Mouse (Mus musculus) thymus, postnatal 10 days (tissue): Measurements from ENCODE around the gene B4galnt1.
"Not testable (repeated sequence)": the region's sequence is repeated elsewhere in the genome, so short reads cannot be mapped to it uniquely, and the experiment has no call there.

Source experiments
- DNase-seq, 2 experiments: peaks; one replicate each; pipeline ENCODE4 v3.0.0; 2021; ENCODE audit warnings: low spot score in 2 of 2

The B4galnt1 gene

DNA sequence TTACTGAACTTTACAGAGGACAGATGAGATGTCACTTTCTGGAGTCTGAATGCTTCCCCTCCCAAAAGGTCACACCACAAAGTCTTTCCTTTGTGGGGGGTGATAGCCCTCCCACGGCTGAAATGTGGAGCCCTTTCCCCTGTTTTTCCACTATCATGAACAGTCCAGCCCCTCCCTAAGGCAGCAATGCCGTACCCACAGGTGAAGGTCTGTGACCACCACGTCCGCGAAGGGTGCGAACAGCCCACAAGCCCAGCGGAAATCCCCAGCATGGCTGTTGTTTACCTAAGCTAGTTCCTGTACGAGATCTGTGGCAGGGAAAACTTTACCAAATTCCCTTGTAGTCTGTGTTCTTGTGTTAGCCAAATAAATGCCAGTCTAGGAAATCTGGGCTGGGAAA, 23.5 kb upstream of the B4galnt1 start:
- DNase-seq, result peak; percentile 31 to 34

GRCm38 (mm10) chr10:127143228-127143627, 21.8 kb upstream of the B4galnt1 start:
- DNase-seq, result no peak

DNA sequence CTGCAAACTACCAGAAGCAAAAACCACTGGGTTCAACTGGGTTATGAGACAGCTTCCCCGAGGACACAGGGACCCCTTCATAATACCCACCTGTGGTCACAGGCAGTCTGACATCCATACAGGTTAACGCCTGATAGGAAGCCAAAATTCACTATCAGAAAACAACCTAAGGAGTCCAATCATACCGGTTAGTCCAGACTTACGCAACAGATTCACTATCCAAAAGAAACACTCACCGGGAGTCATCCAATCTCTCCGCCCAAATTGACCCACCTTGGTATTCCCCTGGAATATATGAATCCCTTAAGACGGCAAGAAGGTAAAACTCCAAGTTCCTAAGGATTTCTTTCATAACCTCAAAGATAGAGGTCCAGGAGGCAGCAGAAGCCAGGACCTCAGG, 20.5 kb upstream of the B4galnt1 start:
- no peak for DNase-seq

DNA sequence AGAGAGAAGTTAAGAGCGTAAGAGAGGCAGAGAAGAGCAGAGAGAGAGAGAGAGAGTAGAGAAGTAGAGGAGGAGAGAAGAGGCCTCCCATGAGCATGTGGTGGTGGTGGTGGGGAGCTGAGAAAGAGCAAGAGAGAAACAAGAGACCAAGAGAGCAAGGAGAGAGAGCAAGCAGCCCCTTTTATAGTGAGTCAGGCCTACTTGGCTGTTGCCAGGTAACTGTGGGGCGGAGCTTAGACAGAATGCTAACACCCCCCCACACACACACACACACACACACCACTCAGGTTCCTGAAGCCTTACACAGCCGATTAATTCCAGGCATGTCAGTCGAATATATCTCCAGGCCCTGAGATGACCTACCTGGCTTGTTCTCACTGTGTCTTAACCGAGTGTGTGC, 19.7 kb upstream of the B4galnt1 start:
- DNase-seq, result no peak

- no peak for DNase-seq
These were observed 17.9 kb upstream of the B4galnt1 start for GRCm38 (mm10) chr10:127147135-127147534.

DNA sequence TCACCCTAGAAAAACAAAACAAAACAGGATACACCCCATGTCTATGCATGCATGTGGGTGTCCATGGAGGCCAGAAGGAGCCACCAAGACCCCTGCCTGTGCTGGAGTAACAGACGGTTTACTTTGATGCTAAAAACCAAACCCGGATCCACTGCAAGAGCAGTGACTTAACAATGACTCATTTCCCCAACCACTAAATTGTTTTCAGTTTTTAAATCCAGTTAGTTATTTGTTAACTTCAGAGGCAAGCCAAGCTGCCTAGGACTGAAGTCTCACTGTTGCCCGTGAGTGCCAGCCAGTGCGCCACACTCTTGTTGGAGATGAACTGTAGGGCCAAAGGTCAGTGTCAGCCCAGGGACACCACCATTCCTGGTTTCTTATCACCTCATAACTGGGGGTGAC, 14.6 kb upstream of the B4galnt1 start:
- no peak for DNase-seq

DNA sequence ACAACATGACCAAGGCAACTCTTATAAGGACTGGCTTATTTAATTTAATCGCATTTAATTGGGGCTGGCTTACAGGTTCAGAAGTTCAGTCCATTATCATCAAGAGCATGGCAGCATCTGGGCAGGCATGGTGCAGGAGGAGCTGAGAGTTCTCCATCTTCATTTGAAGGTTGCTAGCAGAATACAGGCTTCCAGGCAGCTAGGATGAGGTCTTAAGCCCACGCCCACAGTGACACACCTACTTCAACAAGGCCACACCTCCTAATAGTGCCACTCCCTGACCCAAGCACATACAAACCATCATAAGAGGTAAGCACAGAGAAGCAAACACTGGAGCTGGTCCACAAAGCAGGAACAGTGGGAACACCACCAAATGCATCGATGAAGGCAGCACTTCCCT, 13.8 kb upstream of the B4galnt1 start:
- DNase-seq, result not testable (repeated sequence)

DNA sequence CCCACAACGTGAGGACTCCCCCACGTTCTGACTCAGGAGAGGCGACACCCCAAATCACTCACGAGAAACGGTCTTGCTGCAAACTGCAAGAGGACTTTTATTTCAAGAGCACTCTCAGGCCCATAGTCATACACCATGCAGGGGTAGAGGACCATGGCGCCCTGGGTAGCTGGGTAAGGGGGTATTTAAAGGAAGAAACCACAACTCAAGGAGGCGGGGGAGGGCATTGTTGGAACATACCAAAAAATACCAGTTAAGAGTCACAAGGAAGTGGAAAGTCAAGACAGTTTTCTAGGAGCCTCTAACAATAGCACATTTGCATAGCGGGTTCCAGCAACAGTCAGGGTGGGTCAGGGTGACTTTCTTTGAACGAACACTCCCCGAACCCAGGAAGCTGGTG, 12.5 kb upstream of the B4galnt1 start:
- not testable (repeated sequence) for DNase-seq

- no peak for DNase-seq
These were observed 11.7 kb upstream of the B4galnt1 start for GRCm38 (mm10) chr10:127153323-127153722.

GRCm38 (mm10) chr10:127154241-127154640, 10.8 kb upstream of the B4galnt1 start:
- no peak for DNase-seq

DNA sequence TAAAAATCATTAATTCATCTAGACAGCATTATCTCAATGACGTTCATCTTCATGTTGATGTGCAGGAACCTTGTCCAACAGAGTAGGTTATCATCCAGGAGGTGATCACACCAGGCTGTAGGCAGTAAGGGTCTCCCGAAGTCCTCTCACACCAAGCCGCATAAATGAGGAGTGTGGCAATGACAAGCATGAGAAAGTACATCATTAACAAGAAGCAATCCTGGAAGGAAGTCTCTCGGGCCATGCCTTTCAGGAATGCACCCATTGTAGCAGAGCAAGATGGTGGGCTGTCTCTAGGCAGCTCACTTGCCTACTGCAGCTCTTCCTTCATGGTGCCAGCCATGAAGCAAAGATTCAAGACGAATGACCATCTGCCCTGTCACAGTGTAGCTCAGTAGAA, 10.4 kb upstream of the B4galnt1 start:
- DNase-seq, result no peak

DNA sequence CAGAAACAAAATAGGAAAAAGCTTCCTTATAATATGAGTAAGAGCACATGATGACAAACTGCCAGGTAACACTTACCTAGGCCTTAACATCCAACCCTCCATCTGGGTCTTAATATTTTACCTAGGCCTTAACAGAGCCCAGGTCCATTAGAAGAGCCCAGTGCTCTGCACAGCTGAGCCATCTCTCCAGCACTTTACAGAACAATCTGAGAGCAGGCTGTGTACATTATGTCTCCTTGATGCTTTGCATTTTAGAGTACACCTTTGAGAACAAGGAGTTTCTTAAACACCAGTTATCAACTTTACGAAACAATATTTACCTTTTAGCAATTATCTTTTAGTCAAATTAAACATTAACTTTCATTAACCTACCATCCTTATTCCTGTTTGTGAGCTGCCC, 8.9 kb upstream of the B4galnt1 start:
- DNase-seq, result no peak

GRCm38 (mm10) chr10:127156511-127156910, 8.5 kb upstream of the B4galnt1 start:
- DNase-seq, result no peak

DNA sequence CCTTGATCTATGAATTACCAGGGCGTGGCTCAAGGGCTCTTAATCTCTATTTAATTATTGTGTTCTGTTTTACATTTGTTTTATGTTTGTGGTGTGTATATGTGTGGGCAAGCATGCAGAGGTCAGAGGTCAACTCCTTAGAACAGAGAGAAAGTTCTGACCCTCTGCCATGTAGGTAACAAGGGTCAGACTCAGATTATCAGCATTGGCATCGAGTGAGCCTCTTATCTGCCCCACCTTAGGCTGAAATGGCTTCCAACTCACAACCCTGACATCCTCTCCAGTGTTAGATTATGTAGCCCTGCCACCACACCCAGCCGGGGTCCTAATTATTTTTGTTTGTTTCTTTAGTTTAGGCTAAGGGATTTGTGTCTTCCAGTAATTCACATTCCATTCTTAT, 6.6 kb upstream of the B4galnt1 start:
- no peak for DNase-seq

- DNase-seq, result no peak
These were observed 4.9 kb upstream of the B4galnt1 start for GRCm38 (mm10) chr10:127160081-127160480.

DNA sequence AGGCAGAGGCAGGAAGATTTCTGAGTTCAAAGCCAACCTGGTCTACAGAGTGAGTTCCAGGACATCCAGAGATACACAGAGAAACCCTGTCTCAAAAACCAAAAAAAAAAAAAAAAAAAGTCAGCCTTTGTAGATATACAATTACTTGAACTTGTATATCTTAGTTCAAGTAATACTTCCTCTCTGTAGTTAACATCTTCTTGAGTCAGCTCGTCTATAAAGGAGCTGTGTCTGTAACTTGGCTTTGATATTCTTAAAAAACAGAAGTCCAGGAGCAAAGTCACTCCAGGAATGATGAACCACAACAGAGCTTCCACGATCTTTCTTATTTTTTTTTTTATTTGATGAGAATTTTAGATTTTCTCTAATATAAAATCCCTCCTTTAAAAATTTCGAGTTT, 4.3 kb upstream of the B4galnt1 start:
- DNase-seq, result no peak

GRCm38 (mm10) chr10:127162771-127163261, 2.2 kb upstream of the B4galnt1 start:
- peak; percentile 57 to 63 for DNase-seq

DNA sequence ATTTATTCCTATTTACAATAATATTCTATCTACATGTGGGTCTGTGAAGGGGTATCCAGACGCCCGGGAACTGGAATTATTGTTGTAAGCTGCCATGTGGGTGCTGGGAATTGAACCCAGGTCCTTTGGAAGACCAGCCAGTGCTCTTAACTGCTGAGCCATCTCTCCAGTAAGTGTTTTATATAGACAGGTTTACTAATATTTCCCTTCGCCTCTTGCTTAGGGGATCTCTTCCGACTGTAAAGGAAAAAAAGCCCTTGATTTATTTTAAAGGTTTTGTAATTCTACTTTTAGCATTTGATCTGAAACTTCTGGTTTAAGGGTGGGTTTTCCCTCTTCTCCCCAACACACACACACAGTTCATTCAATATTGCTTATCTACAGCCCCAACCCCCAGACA, 835 bp upstream of the B4galnt1 start:
- DNase-seq, result no peak

GRCm38 (mm10) chr10:127165354-127165653, 279 bp downstream of the B4galnt1 start:
- peak in 1 of 2 experiments; percentile 67 for DNase-seq

GRCm38 (mm10) chr10:127165654-127166403, 804 bp downstream of the B4galnt1 start:
- peak; percentile 65 to 66 for DNase-seq

DNA sequence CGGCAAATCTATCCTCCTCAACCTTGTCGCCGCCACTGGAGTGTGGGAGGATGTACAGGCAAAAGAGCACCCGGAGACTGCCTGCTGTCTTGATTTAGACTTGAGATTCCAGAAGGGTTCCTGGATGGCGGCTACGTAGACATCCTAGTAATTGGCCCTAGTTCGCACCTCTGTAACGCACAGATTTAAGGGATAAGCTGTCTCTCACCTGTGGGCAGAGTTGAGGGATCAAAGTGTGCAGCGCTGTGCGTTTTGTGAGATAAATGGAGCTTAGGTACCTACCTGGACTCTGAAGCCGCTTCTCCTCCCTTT, 1.3 kb downstream of the B4galnt1 start:
- no peak for DNase-seq

DNA sequence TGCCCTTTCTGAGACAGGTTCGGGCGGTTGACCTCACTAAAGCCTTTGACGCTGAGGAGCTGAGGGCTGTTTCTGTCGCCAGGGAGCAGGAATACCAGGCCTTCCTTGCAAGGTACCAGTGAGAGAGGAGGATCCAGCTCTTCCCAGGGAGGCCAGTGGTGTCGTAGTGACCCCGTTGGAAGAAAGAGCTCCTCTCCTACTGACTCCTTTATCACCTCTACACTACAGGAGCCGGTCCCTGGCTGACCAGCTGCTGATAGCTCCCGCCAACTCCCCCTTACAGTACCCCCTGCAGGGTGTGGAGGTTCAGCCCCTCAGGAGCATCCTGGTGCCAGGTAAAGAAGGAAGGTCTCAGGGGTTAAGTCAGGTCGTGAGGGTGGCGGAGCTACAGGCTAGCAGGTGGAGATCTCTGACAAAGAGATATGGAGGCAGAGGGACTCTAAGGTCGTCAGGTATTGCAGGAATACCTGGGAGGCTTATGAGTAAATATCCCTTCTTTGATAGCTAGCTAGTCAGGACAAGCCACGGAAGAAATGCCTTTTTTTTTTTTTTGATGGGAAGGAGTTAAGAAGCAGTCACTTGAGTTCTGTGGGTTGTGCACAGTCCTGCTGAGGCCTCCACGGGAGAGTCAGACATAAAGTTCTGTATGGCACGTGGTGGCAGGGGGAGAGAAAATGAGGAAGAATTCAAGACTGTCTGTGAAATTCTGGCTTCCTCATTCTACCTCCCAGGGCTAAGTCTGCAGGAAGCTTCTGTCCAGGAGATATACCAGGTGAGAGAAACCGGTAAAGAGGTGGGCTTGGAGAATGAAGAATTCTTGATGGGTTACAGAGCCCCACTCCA, 2.0 kb downstream of the B4galnt1 start:
- DNase-seq, result no peak

DNA sequence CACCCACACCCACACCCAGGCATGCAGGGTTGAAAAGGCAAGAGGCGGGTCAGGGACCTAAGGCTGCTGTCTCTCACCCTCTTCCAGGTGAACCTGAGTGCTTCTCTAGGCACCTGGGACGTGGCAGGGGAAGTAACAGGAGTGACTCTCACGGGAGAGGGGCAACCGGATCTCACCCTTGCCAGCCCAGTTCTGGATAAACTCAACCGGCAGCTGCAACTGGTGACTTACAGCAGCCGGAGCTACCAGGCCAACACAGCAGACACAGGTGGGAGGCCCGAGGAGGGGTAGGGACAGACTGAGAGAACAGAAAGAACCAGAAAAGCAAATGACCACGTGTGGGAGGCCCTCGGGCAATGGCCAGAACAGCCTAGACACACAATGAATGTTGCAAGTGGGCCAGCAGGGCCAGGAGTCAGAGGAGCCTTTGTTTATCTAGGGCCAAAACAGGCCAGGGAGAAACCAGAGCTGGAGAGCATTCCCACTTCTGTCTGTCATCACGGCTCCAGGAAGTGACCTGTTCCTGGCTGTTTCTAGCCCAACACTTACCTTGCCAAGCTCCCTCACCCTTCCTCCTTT, 2.7 kb downstream of the B4galnt1 start:
- no peak for DNase-seq
